Mouse (Mus musculus): Measurements from ENCODE around the gene Ccn1. TPM values are rescaled to one million over a fixed set of nuclear protein-coding genes. Genes with fewer than 3 reads are reported as not detected.

Ccn1 gene
- polyA plus RNA-seq (2014; fragmentation: Nextera tagmentation; extraction: Ambion mirVana): 1.9 and 4.5 TPM in 2 replicates

DNA sequence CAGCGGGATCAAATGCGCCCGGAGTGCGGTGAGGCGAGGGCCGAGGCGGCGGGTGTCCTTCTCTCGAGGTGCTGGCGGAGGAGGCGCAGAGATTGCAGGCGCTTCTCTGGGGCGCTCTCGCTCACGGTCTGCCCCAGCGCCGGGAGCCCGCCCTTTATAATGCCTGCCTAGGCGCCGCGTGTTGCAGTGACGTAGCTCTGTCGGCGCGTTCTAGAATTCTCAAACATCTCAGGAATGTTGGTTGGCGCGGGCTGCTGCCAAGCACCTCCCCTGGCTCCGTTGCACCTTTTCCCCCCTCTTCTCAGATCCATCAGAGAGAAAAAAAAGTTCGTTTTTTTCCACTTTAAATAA is at the start of gene Ccn1:
Gene Ccn1 (minus strand): TSS at position 130 of the 351 bp plus-strand sequence.
- WGBS: under 1% methylated on average over 19 of the region's 29 CpGs
- H3K4me1 ChIP-seq (ENCODE audit: control insufficient read depth, insufficient read depth, low read length): peaks cover 40% of the 10 kb centered on the region
- peaks cover 11% of the 10 kb centered on the region for H3K27me3 ChIP-seq (ENCODE audit: control insufficient read depth, insufficient read depth, low read length)
- H3K4me3 ChIP-seq (ENCODE audit: low read depth, low read length): peak within 1 kb of the TSS; percentile 47
- peak within 1 kb of the TSS; percentile 41 for H3K9ac ChIP-seq (replicated peaks; ENCODE audit: low read depth, low read length)
- peak within 1 kb of the TSS; percentile 31; the same call in 1 of the 2 replicates for H3K27ac ChIP-seq (ENCODE audit: low read depth, low read length)
- no peaks in the 10 kb centered on the region for H3K9me3 ChIP-seq (ENCODE audit: control insufficient read depth, low read length)
- H3K36me3 ChIP-seq (ENCODE audit: control insufficient read depth, insufficient read depth, low read length): no peaks in the 10 kb centered on the region
- H3K4me2 ChIP-seq (ENCODE audit: low read depth, low read length): peak within 1 kb of the TSS; percentile 87
- ATAC-seq (ENCODE audit: low read depth): peak; percentile 54

GRCm38 (mm10) chr3:145693361-145693760 is 43.6 kb upstream of the Ccn1 start:
- Histone ChIP-seq H3K27ac (ENCODE audit: low read depth, low read length) (no peak overlapping the region), H3K9ac (replicated peaks; ENCODE audit: low read depth, low read length) (no peak overlapping the region), H3K9me3 (ENCODE audit: control insufficient read depth, low read length) (no peaks in the 10 kb centered on the region), H3K27me3 (ENCODE audit: control insufficient read depth, insufficient read depth, low read length) (no peaks in the 10 kb centered on the region), H3K4me3 (ENCODE audit: low read depth, low read length) (no peak overlapping the region), H3K36me3 (ENCODE audit: control insufficient read depth, insufficient read depth, low read length) (no peaks in the 10 kb centered on the region), H3K4me1 (ENCODE audit: control insufficient read depth, insufficient read depth, low read length) (no peaks in the 10 kb centered on the region), H3K4me2 (ENCODE audit: low read depth, low read length) (no peak overlapping the region)
- WGBS: 82% methylated on average over 2 of the region's 2 CpGs
- ATAC-seq (ENCODE audit: low read depth): no peak

GRCm38 (mm10) chr3:145692037-145692436 is 42.3 kb upstream of the Ccn1 start:
- Histone ChIP-seq H3K36me3 (ENCODE audit: control insufficient read depth, insufficient read depth, low read length) (no peaks in the 10 kb centered on the region), H3K9ac (replicated peaks; ENCODE audit: low read depth, low read length) (no peak overlapping the region), H3K4me1 (ENCODE audit: control insufficient read depth, insufficient read depth, low read length) (no peaks in the 10 kb centered on the region), H3K27ac (ENCODE audit: low read depth, low read length) (no peak overlapping the region), H3K27me3 (ENCODE audit: control insufficient read depth, insufficient read depth, low read length) (no peaks in the 10 kb centered on the region), H3K4me2 (ENCODE audit: low read depth, low read length) (no peak overlapping the region), H3K9me3 (ENCODE audit: control insufficient read depth, low read length) (no peaks in the 10 kb centered on the region), H3K4me3 (ENCODE audit: low read depth, low read length) (no peak overlapping the region)
- no peak for ATAC-seq (ENCODE audit: low read depth)
- 89% methylated on average over 9 of the region's 9 CpGs for WGBS

- H3K9ac ChIP-seq (replicated peaks; ENCODE audit: low read depth, low read length): no peak overlapping the region
- no peak for ATAC-seq (ENCODE audit: low read depth)
- H3K4me2 ChIP-seq (ENCODE audit: low read depth, low read length): no peak overlapping the region
- H3K4me1 ChIP-seq (ENCODE audit: control insufficient read depth, insufficient read depth, low read length): no peaks in the 10 kb centered on the region
- no peaks in the 10 kb centered on the region for H3K9me3 ChIP-seq (ENCODE audit: control insufficient read depth, low read length)
- H3K4me3 ChIP-seq (ENCODE audit: low read depth, low read length): no peak overlapping the region
- 72% methylated on average over 7 of the region's 7 CpGs for WGBS
- H3K27ac ChIP-seq (ENCODE audit: low read depth, low read length): no peak overlapping the region
- H3K27me3 ChIP-seq (ENCODE audit: control insufficient read depth, insufficient read depth, low read length): no peaks in the 10 kb centered on the region
- no peaks in the 10 kb centered on the region for H3K36me3 ChIP-seq (ENCODE audit: control insufficient read depth, insufficient read depth, low read length)
Observed at GRCm38 (mm10) chr3:145691415-145691814, 41.6 kb upstream of the Ccn1 start.

DNA sequence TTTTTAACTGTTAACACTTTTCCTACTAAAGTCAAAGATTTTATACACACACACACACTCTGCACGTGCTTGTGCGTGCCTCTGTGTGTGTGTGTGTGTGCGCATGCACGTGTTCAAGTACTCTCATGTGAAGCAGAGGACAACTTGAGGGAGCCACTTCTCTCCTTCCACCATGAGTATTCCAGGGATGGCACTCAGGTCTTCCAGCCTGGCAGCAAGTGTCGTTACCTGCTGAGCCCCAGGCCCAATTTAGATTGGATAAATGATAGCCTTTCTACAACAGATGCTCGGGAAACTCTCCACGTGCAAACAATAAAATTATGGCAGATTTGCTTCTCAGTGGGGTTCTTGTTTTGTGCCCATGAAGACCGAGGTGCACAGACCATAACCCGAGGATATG is 39.5 kb upstream of the Ccn1 start:
- no peak overlapping the region for H3K27ac ChIP-seq (ENCODE audit: low read depth, low read length)
- no peaks in the 10 kb centered on the region for H3K27me3 ChIP-seq (ENCODE audit: control insufficient read depth, insufficient read depth, low read length)
- no peaks in the 10 kb centered on the region for H3K4me1 ChIP-seq (ENCODE audit: control insufficient read depth, insufficient read depth, low read length)
- 82% methylated on average over 9 of the region's 9 CpGs for WGBS
- no peak for ATAC-seq (ENCODE audit: low read depth)
- H3K4me3 ChIP-seq (ENCODE audit: low read depth, low read length): no peak overlapping the region
- H3K9ac ChIP-seq (replicated peaks; ENCODE audit: low read depth, low read length): no peak overlapping the region
- H3K9me3 ChIP-seq (ENCODE audit: control insufficient read depth, low read length): no peaks in the 10 kb centered on the region
- H3K36me3 ChIP-seq (ENCODE audit: control insufficient read depth, insufficient read depth, low read length): no peaks in the 10 kb centered on the region
- H3K4me2 ChIP-seq (ENCODE audit: low read depth, low read length): no peak overlapping the region

DNA sequence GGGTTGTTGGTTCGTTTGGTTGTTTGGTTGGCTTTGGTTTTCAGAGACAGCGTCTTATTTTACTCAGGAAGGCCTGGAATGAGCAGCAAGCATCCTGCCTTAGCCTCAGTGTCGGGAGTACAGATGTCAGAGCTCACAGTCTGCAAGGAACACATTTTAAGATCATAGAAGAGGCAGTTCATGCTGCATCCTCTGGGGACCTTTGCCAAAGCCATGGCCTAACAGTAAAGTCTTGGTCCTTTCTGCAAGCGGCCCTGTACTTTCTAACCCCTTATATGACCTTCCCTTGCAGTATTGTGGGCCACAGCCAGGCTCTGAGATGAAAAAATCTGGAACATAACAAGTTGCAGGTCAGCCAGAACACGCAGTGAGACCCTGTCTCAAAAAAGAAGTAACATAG is 38.1 kb upstream of the Ccn1 start:
- H3K36me3 ChIP-seq (ENCODE audit: control insufficient read depth, insufficient read depth, low read length): no peaks in the 10 kb centered on the region
- no peaks in the 10 kb centered on the region for H3K4me1 ChIP-seq (ENCODE audit: control insufficient read depth, insufficient read depth, low read length)
- ATAC-seq (ENCODE audit: low read depth): no peak
- no peaks in the 10 kb centered on the region for H3K9me3 ChIP-seq (ENCODE audit: control insufficient read depth, low read length)
- no peak overlapping the region for H3K4me3 ChIP-seq (ENCODE audit: low read depth, low read length)
- no peak overlapping the region for H3K4me2 ChIP-seq (ENCODE audit: low read depth, low read length)
- no peak overlapping the region for H3K9ac ChIP-seq (replicated peaks; ENCODE audit: low read depth, low read length)
- H3K27me3 ChIP-seq (ENCODE audit: control insufficient read depth, insufficient read depth, low read length): no peaks in the 10 kb centered on the region
- H3K27ac ChIP-seq (ENCODE audit: low read depth, low read length): no peak overlapping the region
- 78% methylated on average over 5 of the region's 5 CpGs for WGBS

DNA sequence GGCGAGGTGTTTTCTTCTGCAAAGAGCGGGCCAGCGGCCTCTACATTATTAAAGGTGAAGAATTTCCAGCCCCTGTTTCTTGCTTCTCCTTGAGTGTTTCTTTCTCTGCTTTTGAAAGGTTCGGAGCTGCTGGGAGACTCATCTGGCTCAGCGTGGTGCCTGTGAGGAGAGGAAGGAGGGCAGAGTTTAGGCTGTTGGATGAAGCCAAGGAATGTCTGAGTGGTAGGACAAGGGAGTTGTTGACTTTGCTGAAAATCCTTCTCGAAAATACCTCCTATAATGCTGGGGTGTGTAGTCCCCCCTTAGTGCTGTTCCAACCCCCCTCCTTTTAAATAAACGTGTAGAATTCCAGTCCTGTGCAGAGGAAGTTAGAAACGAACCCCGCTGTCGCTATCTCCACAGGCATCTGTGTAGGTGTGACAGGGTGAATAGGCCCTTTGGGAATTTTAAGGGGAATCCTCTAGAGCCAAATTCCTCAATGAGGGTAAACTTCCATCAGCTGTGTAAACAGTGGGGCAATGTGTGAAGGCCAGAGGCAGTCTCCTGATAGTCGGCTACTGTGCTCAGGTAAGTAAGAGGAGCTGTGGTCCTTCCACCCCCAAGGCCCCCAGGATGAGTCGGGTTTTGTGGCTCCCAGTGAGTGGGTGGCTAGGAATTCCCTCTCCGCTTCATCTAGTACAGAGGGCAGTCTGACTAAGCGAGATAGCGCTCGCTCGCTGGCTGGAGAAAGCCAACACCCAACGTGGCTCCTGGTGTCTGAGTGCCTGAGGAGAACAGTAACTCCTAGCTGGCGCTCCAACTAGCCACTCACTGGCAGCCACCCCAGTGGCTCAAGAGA is 35.0 kb upstream of the Ccn1 start:
- no peaks in the 10 kb centered on the region for H3K27me3 ChIP-seq (ENCODE audit: control insufficient read depth, insufficient read depth, low read length)
- 48% methylated on average over 19 of the region's 19 CpGs for WGBS
- no peak overlapping the region for H3K27ac ChIP-seq (ENCODE audit: low read depth, low read length)
- H3K4me1 ChIP-seq (ENCODE audit: control insufficient read depth, insufficient read depth, low read length): no peaks in the 10 kb centered on the region
- no peak overlapping the region for H3K4me3 ChIP-seq (ENCODE audit: low read depth, low read length)
- H3K4me2 ChIP-seq (ENCODE audit: low read depth, low read length): no peak overlapping the region
- no peaks in the 10 kb centered on the region for H3K9me3 ChIP-seq (ENCODE audit: control insufficient read depth, low read length)
- H3K36me3 ChIP-seq (ENCODE audit: control insufficient read depth, insufficient read depth, low read length): no peaks in the 10 kb centered on the region
- ATAC-seq (ENCODE audit: low read depth): no peak
- no peak overlapping the region for H3K9ac ChIP-seq (replicated peaks; ENCODE audit: low read depth, low read length)

GRCm38 (mm10) chr3:145684201-145684600 is 34.4 kb upstream of the Ccn1 start:
- Histone ChIP-seq H3K27ac (ENCODE audit: low read depth, low read length) (no peak overlapping the region), H3K4me2 (ENCODE audit: low read depth, low read length) (no peak overlapping the region), H3K9me3 (ENCODE audit: control insufficient read depth, low read length) (no peaks in the 10 kb centered on the region), H3K4me3 (ENCODE audit: low read depth, low read length) (no peak overlapping the region), H3K36me3 (ENCODE audit: control insufficient read depth, insufficient read depth, low read length) (no peaks in the 10 kb centered on the region), H3K9ac (replicated peaks; ENCODE audit: low read depth, low read length) (no peak overlapping the region), H3K27me3 (ENCODE audit: control insufficient read depth, insufficient read depth, low read length) (no peaks in the 10 kb centered on the region), H3K4me1 (ENCODE audit: control insufficient read depth, insufficient read depth, low read length) (no peaks in the 10 kb centered on the region)
- WGBS: 70% methylated on average over 4 of the region's 4 CpGs
- ATAC-seq (ENCODE audit: low read depth): no peak

DNA sequence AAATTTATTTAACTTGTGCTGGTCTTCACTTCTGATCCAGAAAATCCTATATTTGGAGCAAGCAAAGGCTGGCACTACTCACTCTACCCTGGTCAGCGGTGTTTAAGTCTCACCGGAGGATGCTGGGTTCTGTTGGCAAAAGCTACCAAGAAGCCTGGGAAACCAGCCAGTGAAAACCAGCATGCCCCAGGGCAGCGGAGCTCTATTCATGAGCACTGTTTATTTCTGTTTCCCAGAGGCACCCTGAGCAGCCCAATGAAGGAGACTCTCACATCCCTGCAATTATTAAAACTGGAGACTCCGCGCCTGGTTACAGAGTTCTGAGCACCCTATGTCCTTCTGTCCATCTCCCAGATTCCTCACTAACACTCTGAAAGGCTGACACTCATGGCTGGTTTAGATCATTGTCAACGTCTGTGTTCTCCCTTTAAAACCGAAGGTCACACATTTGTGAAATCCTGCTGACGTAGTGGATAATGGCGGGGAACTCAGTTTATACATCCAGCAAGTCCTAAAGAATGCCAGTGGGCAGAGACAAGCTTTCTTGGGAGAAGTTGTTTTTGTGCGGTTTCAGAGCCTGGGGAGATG is 31.7 kb upstream of the Ccn1 start:
- Histone ChIP-seq H3K9ac (replicated peaks; ENCODE audit: low read depth, low read length) (no peak overlapping the region), H3K4me1 (ENCODE audit: control insufficient read depth, insufficient read depth, low read length) (no peaks in the 10 kb centered on the region), H3K36me3 (ENCODE audit: control insufficient read depth, insufficient read depth, low read length) (no peaks in the 10 kb centered on the region), H3K4me2 (ENCODE audit: low read depth, low read length) (no peak overlapping the region), H3K27me3 (ENCODE audit: control insufficient read depth, insufficient read depth, low read length) (no peaks in the 10 kb centered on the region), H3K9me3 (ENCODE audit: control insufficient read depth, low read length) (no peaks in the 10 kb centered on the region), H3K27ac (ENCODE audit: low read depth, low read length) (peak overlapping the region; percentile 7), H3K4me3 (ENCODE audit: low read depth, low read length) (no peak overlapping the region)
- 61% methylated on average over 10 of the region's 10 CpGs for WGBS
- ATAC-seq (ENCODE audit: low read depth): peak; percentile 86; the same call in 1 of the 2 replicates
